Mouse (Mus musculus): ENCODE data around the gene Ldoc1. TPM values are rescaled to one million over a fixed set of nuclear protein-coding genes. Genes with fewer than 3 reads are reported as not detected.

The Ldoc1 gene
- total RNA-seq (2022): 1 to 10 TPM; 2.7 to 4.8 (median 3.1) TPM

- no peak for DNase-seq (ENCODE audit: low spot score in 2 of 2)
Observed at GRCm38 (mm10) chrX:61709302-61710033, at the start of gene Ldoc1. TSS of gene Ldoc1 (plus strand) at chrX:61709497.

- DNase-seq (ENCODE audit: low spot score in 2 of 2): no peak
Observed at GRCm38 (mm10) chrX:61710131-61710530, 834 bp downstream of the Ldoc1 start.

DNA sequence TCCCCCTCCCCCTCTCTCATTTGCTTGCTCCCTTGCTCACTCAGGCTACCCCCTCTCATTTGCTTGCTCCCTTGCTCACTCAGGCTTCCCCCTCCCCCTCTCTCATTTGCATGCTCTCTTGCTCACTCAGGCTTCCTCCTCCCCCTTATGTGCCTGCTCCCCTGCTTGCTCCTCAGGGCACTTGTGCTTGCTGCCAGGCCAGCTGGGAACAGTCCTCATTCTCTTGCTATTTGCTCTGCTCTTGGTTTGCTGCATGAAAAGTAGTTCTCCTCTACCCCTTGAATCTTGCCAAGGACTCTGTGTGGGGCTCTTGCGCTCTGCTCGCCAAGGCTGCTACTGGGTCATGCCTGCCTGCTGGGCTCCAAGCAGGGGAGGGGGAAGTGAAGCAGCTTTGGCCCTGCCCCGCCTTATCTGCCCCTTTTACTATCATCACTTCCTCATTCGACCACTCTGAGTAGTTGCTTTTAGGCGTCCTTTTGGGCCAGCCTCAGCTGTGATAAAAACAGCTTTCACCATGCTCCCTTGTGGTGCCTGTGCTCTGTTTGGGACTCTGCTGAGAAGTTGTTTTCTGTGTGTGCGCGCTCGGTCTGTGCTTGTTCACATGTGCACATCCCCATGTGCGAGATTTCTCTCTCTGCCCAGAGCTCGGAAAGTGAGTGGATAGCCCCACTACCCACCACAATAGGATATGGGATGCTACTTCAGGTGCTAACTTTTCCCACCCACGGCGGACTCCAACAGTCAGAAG is 13.2 kb downstream of the Ldoc1 start:
- DNase-seq (ENCODE audit: low spot score in 2 of 2): peak in 1 of 2 experiments; percentile 20

- no peak for DNase-seq (ENCODE audit: low spot score in 2 of 2)
Observed at GRCm38 (mm10) chrX:61723029-61723980, 14.0 kb downstream of the Ldoc1 start.

- no peak for DNase-seq (ENCODE audit: low spot score in 2 of 2)
Observed at GRCm38 (mm10) chrX:61727516-61728310, 18.4 kb downstream of the Ldoc1 start.
